Mouse (Mus musculus) cerebellum, adult 2 months (tissue): ENCODE results near the gene Fam69b. TPM values are rescaled to one million over a fixed set of nuclear protein-coding genes. Genes with fewer than 3 reads are reported as not detected.

ENCODE experiments used
- DNase-seq, 2 experiments: peaks; one replicate each; pipeline ENCODE4 v3.0.0; 2021
- H3K27ac ChIP-seq: fragments of 200-500 bp; 2 replicates; pipeline ENCODE4 v1.5.1; 2012; ENCODE audit warnings: low read length, control low read depth, inconsistent platforms; ENCODE audit not compliant: insufficient read depth
- H3K27me3 ChIP-seq: fragments of 200-500 bp; 2 replicates; pipeline ENCODE4 v1.6.1; 2012; ENCODE audit warnings: inconsistent platforms, mild to moderate bottlenecking, low read length, moderate library complexity; ENCODE audit not compliant: control insufficient read depth, insufficient read depth
- H3K4me1 ChIP-seq: fragments of 200-500 bp; 2 replicates; pipeline ENCODE4 v1.6.1; 2011; ENCODE audit warnings: low read length; ENCODE audit not compliant: control insufficient read depth, insufficient read depth
- H3K4me3 ChIP-seq: fragments of 200-500 bp; replicated peaks from 2 replicates; pipeline ENCODE3; 2011; ENCODE audit warnings: mild to moderate bottlenecking, low read depth, low read length, control low read depth; ENCODE audit not compliant: insufficient read depth
- CTCF ChIP-seq: fragments of 200-500 bp; IDR thresholded peaks from 2 replicates; pipeline ENCODE4 v1.5.1; 2011; ENCODE audit warnings: low read depth, mild to moderate bottlenecking, control low read depth, low read length, moderate library complexity, borderline replicate concordance; ENCODE audit not compliant: insufficient read depth
- POLR2A ChIP-seq: fragments of 200-500 bp; IDR thresholded peaks from 2 replicates; pipeline ENCODE4 v1.6.1; 2011; ENCODE audit warnings: low read length, control low read depth, borderline replicate concordance; ENCODE audit not compliant: insufficient read depth
- WGBS: fragments of 180-500 bp; shearing (Covaris S2); methylation state at CpG from one replicate; pipeline ENCODE4 v1.1.7; 2018; 5-methylcytosine and 5-hydroxymethylcytosine counted together
- polyA plus RNA-seq: library from polyadenylated mRNA; depleted of rRNA; stranded (reverse); fragments of >200 nt; gene quantifications from 2 replicates; pipeline ENCODE4 v1.2.3, GENCODE M21; 2012

The Fam69b gene
- polyA plus RNA-seq, 1 experiment, result 147 TPM

- no peak overlapping the region for H3K27ac ChIP-seq
- no peak overlapping the region for H3K4me3 ChIP-seq
- 96% methylated on average over 2 of the region's 2 CpGs for WGBS
- TF ChIP-seq POLR2A, result no peak
- no peak for TF ChIP-seq CTCF
- H3K27me3 ChIP-seq, result no peaks in the 10 kb centered on the region
- no peaks in the 10 kb centered on the region for H3K4me1 ChIP-seq
- DNase-seq, result no peak
Observed at GRCm38 (mm10) chr2:26600664-26601063, 27.6 kb upstream of the Fam69b start.

GRCm38 (mm10) chr2:26601595-26601994 lies 26.7 kb upstream of the Fam69b start:
- Histone ChIP-seq H3K27ac (no peak overlapping the region), H3K4me3 (no peak overlapping the region), H3K4me1 (no peaks in the 10 kb centered on the region), H3K27me3 (no peaks in the 10 kb centered on the region)
- no peak for TF ChIP-seq CTCF
- no peak for TF ChIP-seq POLR2A
- WGBS, result 74% methylated on average over 1 of the region's 1 CpGs
- DNase-seq, result no peak

GRCm38 (mm10) chr2:26602631-26603030 lies 25.6 kb upstream of the Fam69b start:
- H3K27ac ChIP-seq, result no peak overlapping the region
- no peak for DNase-seq
- WGBS, result 80% methylated on average over 5 of the region's 5 CpGs
- H3K4me3 ChIP-seq, result no peak overlapping the region
- no peaks in the 10 kb centered on the region for H3K4me1 ChIP-seq
- TF ChIP-seq POLR2A, result no peak
- TF ChIP-seq CTCF, result no peak
- no peaks in the 10 kb centered on the region for H3K27me3 ChIP-seq

- Histone ChIP-seq H3K4me1 (no peaks in the 10 kb centered on the region), H3K27me3 (no peaks in the 10 kb centered on the region), H3K4me3 (no peak overlapping the region), H3K27ac (no peak overlapping the region)
- 34% methylated on average over 6 of the region's 6 CpGs for WGBS
- DNase-seq, result no peak
- no peak for TF ChIP-seq CTCF
- no peak for TF ChIP-seq POLR2A
Observed at GRCm38 (mm10) chr2:26603159-26603558, 25.1 kb upstream of the Fam69b start.

GRCm38 (mm10) chr2:26603720-26604671 lies 24.3 kb upstream of the Fam69b start, which contains the start of gene Agpat2:
TSS of gene Agpat2 (minus strand) at chr2:26604417.
- no peak within 1 kb of the TSS for H3K4me3 ChIP-seq
- DNase-seq, result no peak
- WGBS, result 1% methylated on average over 97 of the region's 103 CpGs
- H3K27ac ChIP-seq, result no peak within 1 kb of the TSS
- no peaks in the 10 kb centered on the region for H3K27me3 ChIP-seq
- H3K4me1 ChIP-seq, result no peaks in the 10 kb centered on the region
- no peak for TF ChIP-seq POLR2A
- TF ChIP-seq CTCF, result no peak

- Histone ChIP-seq H3K27me3 (no peaks in the 10 kb centered on the region), H3K4me1 (no peaks in the 10 kb centered on the region), H3K4me3 (no peak overlapping the region), H3K27ac (no peak overlapping the region)
- no peak for DNase-seq
- WGBS, result 85% methylated on average over 8 of the region's 8 CpGs
- no peak for TF ChIP-seq POLR2A
- no peak for TF ChIP-seq CTCF
Observed at GRCm38 (mm10) chr2:26605331-26605730, 22.9 kb upstream of the Fam69b start.

DNA sequence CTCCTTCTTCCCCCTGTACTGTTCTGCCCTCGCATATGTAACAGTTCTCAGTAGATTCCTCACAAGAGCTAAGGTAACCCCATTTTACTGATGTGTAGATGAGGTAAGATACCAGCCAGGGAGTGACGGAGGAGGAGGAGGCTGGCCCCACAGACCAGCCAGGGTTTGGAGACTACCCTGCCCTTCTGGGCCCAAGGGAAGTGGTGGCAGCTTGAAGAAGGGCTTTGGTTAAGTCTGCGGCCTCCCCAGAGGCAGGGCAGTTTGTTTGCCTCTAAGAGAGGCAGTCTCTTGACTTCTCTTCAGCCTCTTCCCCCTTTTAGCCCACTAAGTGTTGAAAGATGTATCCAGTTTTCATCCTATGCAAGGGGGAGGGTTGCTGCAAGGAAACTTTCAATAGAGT lies 21.7 kb upstream of the Fam69b start:
- 88% methylated on average over 3 of the region's 3 CpGs for WGBS
- H3K27ac ChIP-seq, result no peak overlapping the region
- TF ChIP-seq POLR2A (no peak), CTCF (no peak)
- no peak for DNase-seq
- no peaks in the 10 kb centered on the region for H3K4me1 ChIP-seq
- no peaks in the 10 kb centered on the region for H3K27me3 ChIP-seq
- H3K4me3 ChIP-seq, result no peak overlapping the region

GRCm38 (mm10) chr2:26607056-26607910 lies 21.0 kb upstream of the Fam69b start:
- Histone ChIP-seq H3K27ac (no peak overlapping the region), H3K4me3 (no peak overlapping the region), H3K4me1 (no peaks in the 10 kb centered on the region), H3K27me3 (no peaks in the 10 kb centered on the region)
- TF ChIP-seq CTCF, result no peak
- no peak for TF ChIP-seq POLR2A
- 47% methylated on average over 6 of the region's 6 CpGs for WGBS
- no peak for DNase-seq
